Mouse (Mus musculus) testis, adult 2 months (tissue): ENCODE results near the gene Hps4.

Experiments
- CTCF ChIP-seq: fragments of 200-500 bp; IDR thresholded peaks from 2 replicates; pipeline ENCODE4 v1.5.1; 2012; ENCODE audit warnings: low read depth, mild to moderate bottlenecking, inconsistent platforms, low read length, moderate library complexity; ENCODE audit not compliant: control insufficient read depth, insufficient read depth, insufficient replicate concordance
- POLR2A ChIP-seq: fragments of 200-500 bp; IDR thresholded peaks from 2 replicates; pipeline ENCODE4 v1.6.1; 2012; ENCODE audit warnings: low read depth, mild to moderate bottlenecking, inconsistent platforms, low read length, moderate library complexity; ENCODE audit not compliant: control insufficient read depth

DNA sequence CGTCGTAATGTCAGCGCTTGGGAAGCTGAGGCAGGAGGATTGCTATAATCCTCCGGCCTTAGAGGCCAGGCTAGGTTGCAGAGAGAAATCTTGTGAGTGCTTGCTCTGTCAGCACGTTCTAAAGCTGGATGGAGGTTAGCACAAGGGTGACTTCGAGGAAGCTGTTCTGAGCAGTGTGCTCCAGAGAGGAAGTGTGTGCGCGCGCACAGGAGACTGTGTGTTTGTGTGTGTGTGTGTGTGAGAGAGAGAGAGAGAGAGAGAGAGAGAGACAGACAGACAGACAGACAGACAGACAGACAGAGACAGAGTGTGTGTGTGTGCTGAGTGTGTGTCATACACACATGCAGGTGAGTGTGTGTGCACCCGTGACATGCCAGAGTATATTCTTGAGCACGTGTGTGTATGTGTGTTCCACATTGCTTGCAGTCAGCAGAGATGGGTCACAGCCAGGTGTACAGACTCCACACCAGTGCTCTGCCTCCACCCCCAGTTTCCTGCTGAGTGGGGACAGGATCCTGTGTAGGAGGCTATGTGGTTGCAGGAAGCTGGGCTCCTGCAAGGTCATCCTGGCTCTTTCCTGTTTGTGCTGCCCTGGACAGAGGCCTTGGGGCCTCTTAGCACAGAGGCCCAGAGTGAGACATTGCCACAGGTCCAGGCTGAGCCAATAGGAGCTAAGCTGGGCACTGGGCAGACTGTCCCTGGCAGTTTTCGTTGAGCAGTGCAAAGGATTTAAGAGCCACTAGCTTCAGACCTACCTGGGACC, 44.5 kb upstream of the Hps4 start:
- TF ChIP-seq POLR2A (no peak), CTCF (no peak)
